16 mouse cellular contexts compared by ENCODE assay signal in genomic region chr13:99062936-99063335, GRCm38 (mm10).
DNase-seq lines count a peak whose midpoint lies in the region; ATAC-seq and TF ChIP-seq lines count a peak whose summit lies in the region.
"Had no signal": no experiment of that assay in that cellular context is flagged by ENCODE, and none has a peak within 500 bp of the region (broad histone marks: within the 10 kb centered on the region; RNA-seq: fewer than 3 reads in every experiment).

No protein-coding gene starts in this region.

- no peak overlapping the region for H3K4me3 ChIP-seq in embryonic facial prominence, embryonic 13.5 days
- no peak overlapping the region for H3K4me3 ChIP-seq in embryonic facial prominence, embryonic 10.5 days
- no peak overlapping the region for H3K4me3 ChIP-seq in left cerebral cortex, adult 2 months
- no peak overlapping the region for H3K4me3 ChIP-seq in limb, embryonic 12.5 days (replicated peaks)
- H3K4me3 ChIP-seq: megakaryocyte, embryonic 14.5 days had no signal

- H3K27ac ChIP-seq in embryonic facial prominence, embryonic 13.5 days: peak overlapping the region; percentile 55
- H3K27ac ChIP-seq in embryonic facial prominence, embryonic 10.5 days (replicated peaks): no peak overlapping the region
- H3K27ac ChIP-seq in left cerebral cortex, adult 2 months: peak overlapping the region; percentile 51
- peak overlapping the region; percentile 72 for H3K27ac ChIP-seq in limb, embryonic 12.5 days
- H3K27ac ChIP-seq: hindbrain, embryonic 14.5 days had no signal

- 52% methylated on average over 3 of the region's 3 CpGs for WGBS in embryonic facial prominence, embryonic 13.5 days
- 76% methylated on average over 3 of the region's 3 CpGs for WGBS in embryonic facial prominence, embryonic 10.5 days
- WGBS in limb, embryonic 12.5 days: 22% methylated on average over 3 of the region's 3 CpGs

- no peak for ATAC-seq in embryonic facial prominence, embryonic 13.5 days (ENCODE audit: insufficient number of reproducible peaks, insufficient read depth, low FRiP score, low TSS enrichment, low read depth)
- no peak for ATAC-seq in limb, embryonic 12.5 days (ENCODE audit: insufficient number of reproducible peaks, insufficient read depth, low FRiP score, low TSS enrichment, low read depth)
- no peak for ATAC-seq in erythroid progenitor cell, adult 5-6 weeks (replicated peaks; ENCODE audit: low FRiP score, poor library complexity, severe bottlenecking)
- ATAC-seq: forebrain, postnatal 0 days had no signal

- DNase-seq in embryonic facial prominence, embryonic 10.5 days (ENCODE audit: low spot score): no peak
- no peak for DNase-seq in left cerebral cortex, adult 2 months (ENCODE audit: extremely low spot score in 1 of 2, low spot score in 2 of 2)
- no peak for DNase-seq in left cerebral cortex, postnatal 10 days (ENCODE audit: extremely low spot score in 1 of 2, low spot score in 2 of 2)
- peak; percentile 73 for DNase-seq in NIH3T3 (ENCODE audit: low read depth)
- no peak for DNase-seq in cerebellum, adult 11 months
- DNase-seq: cerebellum, postnatal 25 days; forebrain, postnatal 0 days; kidney, adult 8-10 months; left cerebral cortex, postnatal 4 days; retina, postnatal 1 day had no signal

- H3K9me3 ChIP-seq in embryonic facial prominence, embryonic 13.5 days: no peaks in the 10 kb centered on the region
- no peaks in the 10 kb centered on the region for H3K9me3 ChIP-seq in embryonic facial prominence, embryonic 10.5 days
- no peaks in the 10 kb centered on the region for H3K9me3 ChIP-seq in limb, embryonic 12.5 days
- H3K9me3 ChIP-seq: G1E had no signal

- TF ChIP-seq CTCF in left cerebral cortex, adult 2 months (IDR thresholded peaks at IDR 0.05): no peak

- H3K36me3 ChIP-seq in embryonic facial prominence, embryonic 13.5 days: no peaks in the 10 kb centered on the region
- no peaks in the 10 kb centered on the region for H3K36me3 ChIP-seq in embryonic facial prominence, embryonic 10.5 days (replicated peaks)
- no peaks in the 10 kb centered on the region for H3K36me3 ChIP-seq in limb, embryonic 12.5 days
- H3K36me3 ChIP-seq: G1E had no signal

- no peak overlapping the region for H3K4me2 ChIP-seq in embryonic facial prominence, embryonic 13.5 days
- H3K4me2 ChIP-seq in limb, embryonic 12.5 days: no peak overlapping the region
- H3K4me2 ChIP-seq: hindbrain, embryonic 14.5 days had no signal

- intact Hi-C loops in left cerebral cortex, adult 2 months (cut with DNase I): no loop called here
- intact Hi-C loops in left cerebral cortex, postnatal 10 days (cut with DNase I): no loop called here

- H3K27me3 ChIP-seq in embryonic facial prominence, embryonic 13.5 days: no peaks in the 10 kb centered on the region
- no peaks in the 10 kb centered on the region for H3K27me3 ChIP-seq in embryonic facial prominence, embryonic 10.5 days (replicated peaks; ENCODE audit: low read depth, poor library complexity, severe bottlenecking)
- H3K27me3 ChIP-seq in limb, embryonic 12.5 days: no peaks in the 10 kb centered on the region

- H3K4me1 ChIP-seq in embryonic facial prominence, embryonic 13.5 days: peaks cover 23% of the 10 kb centered on the region
- H3K4me1 ChIP-seq in embryonic facial prominence, embryonic 10.5 days: peaks cover 8% of the 10 kb centered on the region; the same call in 1 of the 2 replicates
- peaks cover 21% of the 10 kb centered on the region for H3K4me1 ChIP-seq in limb, embryonic 12.5 days (replicated peaks)
- H3K4me1 ChIP-seq: megakaryocyte, embryonic 14.5 days had no signal

- H3K9ac ChIP-seq in embryonic facial prominence, embryonic 13.5 days: no peak overlapping the region
- no peak overlapping the region for H3K9ac ChIP-seq in limb, embryonic 12.5 days (replicated peaks)
- H3K9ac ChIP-seq: forebrain, postnatal 0 days; hindbrain, embryonic 14.5 days had no signal
